Mouse (Mus musculus) testis, adult 2 months (tissue): Measurements from ENCODE around the gene Cd300ld2. TPM values are rescaled to one million over a fixed set of nuclear protein-coding genes. Genes with fewer than 3 reads are reported as not detected.
"Not testable (repeated sequence)": the region's sequence is repeated elsewhere in the genome, so short reads cannot be mapped to it uniquely, and the experiment has no call there.

ENCODE experiments used
- H3K27ac ChIP-seq: fragments of 200-500 bp; 2 replicates; pipeline ENCODE4 v1.5.1; 2012; ENCODE audit warnings: low read depth, low read length; ENCODE audit not compliant: control insufficient read depth, insufficient read depth
- H3K27me3 ChIP-seq: fragments of 200-500 bp; 2 replicates; pipeline ENCODE4 v1.6.1; 2012; ENCODE audit warnings: mild to moderate bottlenecking, low read length, moderate library complexity; ENCODE audit not compliant: control insufficient read depth, insufficient read depth
- H3K36me3 ChIP-seq: fragments of 200-500 bp; 2 replicates; pipeline ENCODE4 v1.6.1; 2012; ENCODE audit warnings: mild to moderate bottlenecking, low read length; ENCODE audit not compliant: control insufficient read depth, insufficient read depth
- H3K4me1 ChIP-seq: fragments of 200-500 bp; 2 replicates; pipeline ENCODE4 v1.6.1; 2012; ENCODE audit warnings: low read length; ENCODE audit not compliant: control insufficient read depth, insufficient read depth
- H3K4me3 ChIP-seq: fragments of 200-500 bp; 2 replicates; pipeline ENCODE4 v1.5.1; 2012; ENCODE audit warnings: low read depth, mild to moderate bottlenecking, low read length, moderate library complexity, mixed read lengths; ENCODE audit not compliant: control insufficient read depth
- CTCF ChIP-seq: fragments of 200-500 bp; IDR thresholded peaks from 2 replicates; pipeline ENCODE4 v1.5.1; 2012; ENCODE audit warnings: low read depth, mild to moderate bottlenecking, inconsistent platforms, low read length, moderate library complexity; ENCODE audit not compliant: control insufficient read depth, insufficient read depth, insufficient replicate concordance
- POLR2A ChIP-seq: fragments of 200-500 bp; IDR thresholded peaks from 2 replicates; pipeline ENCODE4 v1.6.1; 2012; ENCODE audit warnings: low read depth, mild to moderate bottlenecking, inconsistent platforms, low read length, moderate library complexity; ENCODE audit not compliant: control insufficient read depth
- polyA plus RNA-seq: library from polyadenylated mRNA; depleted of rRNA; stranded (reverse); fragments of >200 nt; gene quantifications from 2 replicates; pipeline ENCODE4 v1.2.3, GENCODE M21; 2012; rRNA removed

The Cd300ld2 gene
- not detected in 2 replicates for polyA plus RNA-seq

DNA sequence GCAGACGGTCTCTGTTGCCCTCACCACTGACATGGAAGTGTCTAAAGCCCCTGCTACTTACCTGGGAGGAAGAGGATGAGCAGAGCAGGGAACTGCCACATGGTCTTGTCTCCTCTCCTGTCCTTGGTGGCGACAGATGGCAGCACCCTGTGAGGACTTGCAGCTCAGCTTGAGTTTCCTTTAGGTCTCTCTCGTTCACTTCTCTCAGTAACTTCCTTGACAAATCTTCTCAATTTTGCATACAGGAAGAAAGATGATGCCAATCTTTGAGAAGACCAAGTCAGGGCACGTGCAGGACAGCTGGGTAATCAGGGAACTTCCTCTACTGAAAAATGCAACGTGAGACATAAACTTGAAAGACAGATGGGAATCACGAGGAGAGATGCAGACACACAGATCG lies at the start of gene Cd300ld2:
TSS of gene Cd300ld2 (minus strand) at position 101 of the 400 bp plus-strand sequence.
- H3K27ac ChIP-seq, H3K4me3 ChIP-seq, H3K27me3 ChIP-seq, H3K36me3 ChIP-seq, H3K4me1 ChIP-seq: not testable (repeated sequence)

- Histone ChIP-seq H3K4me3 (no peak within 1 kb of the TSS), H3K27ac (no peak within 1 kb of the TSS), H3K36me3 (no peaks in the 10 kb centered on the region), H3K4me1 (no peaks in the 10 kb centered on the region), H3K27me3 (no peaks in the 10 kb centered on the region)
- TF ChIP-seq CTCF (no peak), POLR2A (no peak)
These were observed 46.1 kb upstream of the Cd300ld2 start, which contains the start of gene Cd300e for GRCm38 (mm10) chr11:115062077-115062476. Cd300e (minus strand) TSS chr11:115062177.

DNA sequence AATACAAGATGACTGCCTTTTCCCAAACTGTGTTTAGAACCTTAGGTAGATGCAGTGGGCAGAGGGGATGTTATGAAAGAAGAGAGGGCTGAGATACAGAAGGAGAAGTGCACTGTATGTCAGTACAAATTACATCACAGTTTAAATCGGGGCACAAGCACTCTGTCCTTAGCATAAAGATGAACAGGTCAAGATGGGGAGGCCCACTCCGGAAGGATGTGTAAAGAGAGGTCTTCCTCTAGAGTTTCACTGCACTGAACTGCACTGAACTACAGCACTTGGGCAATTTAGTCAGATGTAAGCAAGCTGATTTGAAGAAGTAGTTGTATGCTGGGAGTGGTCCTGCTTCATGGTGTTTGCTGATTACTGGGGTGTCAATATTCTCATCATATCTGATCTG lies 43.8 kb upstream of the Cd300ld2 start:
- H3K4me1 ChIP-seq = no peaks in the 10 kb centered on the region
- no peaks in the 10 kb centered on the region for H3K27me3 ChIP-seq
- H3K27ac ChIP-seq = no peak overlapping the region
- TF ChIP-seq POLR2A = no peak
- no peak for TF ChIP-seq CTCF
- no peaks in the 10 kb centered on the region for H3K36me3 ChIP-seq
- no peak overlapping the region for H3K4me3 ChIP-seq

DNA sequence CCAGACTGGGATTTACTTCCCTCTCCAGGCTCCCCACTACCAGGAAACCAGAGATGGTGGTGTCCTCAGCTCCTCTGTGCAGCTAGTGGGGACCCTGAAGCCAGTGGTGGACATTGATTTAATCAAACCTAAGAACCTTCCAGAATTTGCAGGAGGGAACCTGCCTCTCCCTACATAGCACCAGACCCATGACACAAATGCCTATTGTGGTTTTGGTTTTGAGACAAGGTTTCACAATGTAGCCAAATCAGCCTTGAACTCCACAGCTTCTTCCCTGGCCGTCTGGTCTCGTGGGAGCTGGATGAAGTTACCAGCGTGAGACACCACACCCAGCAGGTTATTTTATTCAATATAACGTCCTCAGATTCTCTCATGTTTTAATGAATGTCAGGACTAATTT lies 42.7 kb upstream of the Cd300ld2 start:
- no peaks in the 10 kb centered on the region for H3K27me3 ChIP-seq
- no peak for TF ChIP-seq CTCF
- no peak for TF ChIP-seq POLR2A
- no peak overlapping the region for H3K27ac ChIP-seq
- H3K4me1 ChIP-seq = no peaks in the 10 kb centered on the region
- H3K4me3 ChIP-seq = no peak overlapping the region
- H3K36me3 ChIP-seq = no peaks in the 10 kb centered on the region

GRCm38 (mm10) chr11:115054537-115054936 lies 38.5 kb upstream of the Cd300ld2 start:
- Histone ChIP-seq H3K4me1 (no peaks in the 10 kb centered on the region), H3K27ac (no peak overlapping the region), H3K36me3 (no peaks in the 10 kb centered on the region), H3K27me3 (no peaks in the 10 kb centered on the region), H3K4me3 (no peak overlapping the region)
- TF ChIP-seq CTCF (no peak), POLR2A (no peak)

DNA sequence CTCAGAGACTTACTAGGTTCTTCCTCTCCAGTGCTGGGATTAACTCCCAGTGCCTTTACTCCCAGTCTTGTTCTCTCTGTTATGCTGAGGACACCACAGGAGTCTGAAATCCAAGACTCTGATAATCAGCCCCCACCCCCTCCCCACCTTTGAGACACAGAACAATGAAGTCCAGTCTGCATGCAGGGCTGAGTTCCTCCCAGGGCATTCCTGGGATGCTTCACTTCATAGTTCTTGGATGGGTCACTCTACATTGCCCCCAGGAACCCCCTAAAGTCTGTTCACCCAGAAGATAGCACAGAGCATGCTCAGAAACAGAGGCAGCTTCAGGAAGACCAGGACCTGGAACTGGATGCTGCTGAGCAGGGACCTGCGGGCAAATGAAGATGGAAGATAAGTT lies 37.0 kb upstream of the Cd300ld2 start:
- Histone ChIP-seq H3K4me1 (no peaks in the 10 kb centered on the region), H3K27me3 (no peaks in the 10 kb centered on the region)
- TF ChIP-seq POLR2A (no peak), CTCF (no peak)

DNA sequence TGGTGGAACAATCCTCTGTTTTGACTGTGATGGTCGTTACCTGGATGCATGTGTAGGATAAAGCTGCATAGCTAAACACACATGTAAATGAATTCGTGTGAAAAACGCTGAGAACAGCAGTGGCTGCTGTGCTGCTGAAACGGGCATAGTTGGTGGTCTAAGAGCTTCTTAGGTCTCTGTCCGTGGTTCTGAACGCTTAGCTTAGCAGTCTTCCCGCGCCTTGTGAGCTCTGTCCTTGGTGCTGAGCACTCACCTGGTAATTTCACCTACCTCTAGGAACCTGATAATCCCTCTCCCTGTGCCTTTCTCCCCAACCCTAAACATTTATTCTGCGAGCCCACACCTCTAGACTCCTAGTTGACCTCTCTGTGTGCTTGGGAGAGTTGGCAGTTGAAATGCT lies 36.2 kb upstream of the Cd300ld2 start:
- Histone ChIP-seq H3K27ac (no peak overlapping the region), H3K36me3 (no peaks in the 10 kb centered on the region), H3K27me3 (no peaks in the 10 kb centered on the region), H3K4me1 (no peaks in the 10 kb centered on the region), H3K4me3 (no peak overlapping the region)
- TF ChIP-seq POLR2A (no peak), CTCF (no peak)

More for the DNA sequence above, 37.0 kb upstream of the Cd300ld2 start:
- Histone ChIP-seq H3K36me3 (no peaks in the 10 kb centered on the region), H3K4me3 (no peak overlapping the region), H3K27ac (no peak overlapping the region)

DNA sequence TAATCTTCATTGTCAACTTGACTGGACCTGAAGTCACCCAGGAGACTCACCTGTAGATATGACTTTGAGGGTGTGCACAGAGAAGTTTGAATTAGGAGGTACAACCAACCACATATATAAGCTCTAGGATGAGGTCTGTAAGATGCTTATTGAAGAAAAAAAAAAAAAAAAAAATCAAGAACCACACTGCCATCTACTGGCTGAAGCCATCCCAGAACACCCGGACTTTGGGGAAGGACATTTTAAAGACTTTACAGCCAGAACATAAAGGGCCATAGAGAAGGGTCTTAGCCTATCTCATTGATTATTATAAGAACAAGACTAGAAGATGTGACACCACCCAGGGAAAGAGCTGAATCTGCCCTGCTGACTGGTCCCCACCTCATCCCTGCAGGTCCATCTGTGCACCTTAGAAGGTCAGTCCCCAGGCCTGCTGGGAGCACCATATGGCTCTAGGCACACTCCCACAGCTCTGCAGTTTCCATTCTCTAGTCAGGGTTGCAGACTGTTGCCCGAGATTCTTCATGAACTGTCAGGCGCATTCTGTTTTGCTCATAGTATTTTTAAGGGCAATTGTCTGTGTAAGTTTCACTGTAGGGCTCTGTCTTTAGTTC lies 33.4 kb upstream of the Cd300ld2 start:
- no peak for TF ChIP-seq CTCF
- TF ChIP-seq POLR2A = no peak
- Histone ChIP-seq H3K27ac (no peak overlapping the region), H3K4me3 (no peak overlapping the region), H3K4me1 (no peaks in the 10 kb centered on the region), H3K36me3 (no peaks in the 10 kb centered on the region), H3K27me3 (no peaks in the 10 kb centered on the region)
